Mouse (Mus musculus): ENCODE measurements at regions not wholly inside any gene's neighbourhood (a gene's known extent, or its start where the extent isn't known, plus 50 kb on each side); places are given as distances from the start of the nearest gene placed in this dataset.

- no peak for ATAC-seq (replicated peaks)
- WGBS: 82% methylated on average over 6 of the region's 6 CpGs
- no peak overlapping the region for H3K4me2 ChIP-seq
- no peaks in the 10 kb centered on the region for H3K9me3 ChIP-seq
- no peak overlapping the region for H3K27ac ChIP-seq
- H3K27me3 ChIP-seq (replicated peaks): no peaks in the 10 kb centered on the region
- no peak overlapping the region for H3K9ac ChIP-seq
- H3K4me1 ChIP-seq: no peaks in the 10 kb centered on the region
- H3K36me3 ChIP-seq (replicated peaks): no peaks in the 10 kb centered on the region
- no peak overlapping the region for H3K4me3 ChIP-seq
Observed at GRCm38 (mm10) chr14:58426472-58426871, 356.1 kb downstream of the Fgf9 start.

GRCm38 (mm10) chr14:58421904-58422303 is 351.6 kb downstream of the Fgf9 start:
- Histone ChIP-seq H3K27me3 (replicated peaks) (no peaks in the 10 kb centered on the region), H3K4me2 (no peak overlapping the region), H3K9me3 (no peaks in the 10 kb centered on the region), H3K36me3 (replicated peaks) (no peaks in the 10 kb centered on the region), H3K4me1 (no peaks in the 10 kb centered on the region), H3K4me3 (no peak overlapping the region), H3K27ac (no peak overlapping the region), H3K9ac (no peak overlapping the region)
- 79% methylated on average over 5 of the region's 5 CpGs for WGBS
- no peak for ATAC-seq (replicated peaks)

- Histone ChIP-seq H3K27ac (no peak overlapping the region), H3K27me3 (replicated peaks) (no peaks in the 10 kb centered on the region), H3K4me3 (no peak overlapping the region), H3K4me1 (no peaks in the 10 kb centered on the region), H3K9ac (no peak overlapping the region), H3K9me3 (no peaks in the 10 kb centered on the region), H3K36me3 (replicated peaks) (no peaks in the 10 kb centered on the region), H3K4me2 (no peak overlapping the region)
- ATAC-seq (replicated peaks): no peak
- WGBS: 14% methylated on average over 1 of the region's 1 CpGs
Observed at GRCm38 (mm10) chr14:58417545-58417944, 347.2 kb downstream of the Fgf9 start.

GRCm38 (mm10) chr14:58392055-58392726 is 321.8 kb downstream of the Fgf9 start:
- Histone ChIP-seq H3K9ac (no peak overlapping the region), H3K9me3 (no peaks in the 10 kb centered on the region), H3K4me1 (0 out of 2 replicates have a peak, but pooled peaks cover 3% of the 10 kb centered on the region), H3K27ac (no peak overlapping the region), H3K4me2 (no peak overlapping the region), H3K27me3 (replicated peaks) (no peaks in the 10 kb centered on the region), H3K36me3 (replicated peaks) (no peaks in the 10 kb centered on the region), H3K4me3 (no peak overlapping the region)
- WGBS: 92% methylated on average over 9 of the region's 9 CpGs
- no peak for ATAC-seq (replicated peaks)

- H3K36me3 ChIP-seq (replicated peaks): no peaks in the 10 kb centered on the region
- WGBS: 85% methylated on average over 2 of the region's 2 CpGs
- ATAC-seq (replicated peaks): no peak
- H3K4me1 ChIP-seq: 0 out of 2 replicates have a peak, but pooled peaks cover 3% of the 10 kb centered on the region
- no peaks in the 10 kb centered on the region for H3K27me3 ChIP-seq (replicated peaks)
- H3K4me3 ChIP-seq: no peak overlapping the region
- no peak overlapping the region for H3K9ac ChIP-seq
- no peak overlapping the region for H3K4me2 ChIP-seq
- no peaks in the 10 kb centered on the region for H3K9me3 ChIP-seq
- H3K27ac ChIP-seq: no peak overlapping the region
Observed at GRCm38 (mm10) chr14:58390741-58391140, 320.4 kb downstream of the Fgf9 start.

- WGBS: 76% methylated on average over 9 of the region's 9 CpGs
- Histone ChIP-seq H3K4me2 (no peak overlapping the region), H3K4me3 (no peak overlapping the region), H3K4me1 (0 out of 2 replicates have a peak, but pooled peaks cover 3% of the 10 kb centered on the region), H3K9ac (no peak overlapping the region), H3K27ac (no peak overlapping the region), H3K27me3 (replicated peaks) (no peaks in the 10 kb centered on the region), H3K9me3 (no peaks in the 10 kb centered on the region), H3K36me3 (replicated peaks) (no peaks in the 10 kb centered on the region)
- no peak for ATAC-seq (replicated peaks)
Observed at GRCm38 (mm10) chr14:58387348-58388000, 317.1 kb downstream of the Fgf9 start.

GRCm38 (mm10) chr14:58375056-58375455 is 304.7 kb downstream of the Fgf9 start:
- H3K27ac ChIP-seq: no peak overlapping the region
- H3K4me3 ChIP-seq: no peak overlapping the region
- H3K27me3 ChIP-seq (replicated peaks): no peaks in the 10 kb centered on the region
- peaks cover 3% of the 10 kb centered on the region for H3K9me3 ChIP-seq
- no peak for ATAC-seq (replicated peaks)
- no peak overlapping the region for H3K9ac ChIP-seq
- H3K36me3 ChIP-seq (replicated peaks): no peaks in the 10 kb centered on the region
- no peaks in the 10 kb centered on the region for H3K4me1 ChIP-seq
- H3K4me2 ChIP-seq: no peak overlapping the region

GRCm38 (mm10) chr14:58356824-58357223 is 286.5 kb downstream of the Fgf9 start:
- no peaks in the 10 kb centered on the region for H3K9me3 ChIP-seq
- H3K9ac ChIP-seq: no peak overlapping the region
- 67% methylated on average over 2 of the region's 2 CpGs for WGBS

GRCm38 (mm10) chr14:58352986-58353385 is 282.6 kb downstream of the Fgf9 start:
- H3K4me2 ChIP-seq: no peak overlapping the region
- no peaks in the 10 kb centered on the region for H3K4me1 ChIP-seq
- H3K4me3 ChIP-seq: no peak overlapping the region
- H3K27me3 ChIP-seq (replicated peaks): no peaks in the 10 kb centered on the region
- ATAC-seq (replicated peaks): no peak
- no peaks in the 10 kb centered on the region for H3K9me3 ChIP-seq
- H3K36me3 ChIP-seq (replicated peaks): no peaks in the 10 kb centered on the region
- H3K9ac ChIP-seq: no peak overlapping the region
- no peak overlapping the region for H3K27ac ChIP-seq

More at GRCm38 (mm10) chr14:58356824-58357223, 286.5 kb downstream of the Fgf9 start:
- Histone ChIP-seq H3K36me3 (replicated peaks) (no peaks in the 10 kb centered on the region), H3K4me3 (no peak overlapping the region), H3K4me1 (no peaks in the 10 kb centered on the region), H3K27ac (no peak overlapping the region), H3K4me2 (no peak overlapping the region), H3K27me3 (replicated peaks) (no peaks in the 10 kb centered on the region)
- ATAC-seq (replicated peaks): no peak

GRCm38 (mm10) chr14:58336148-58336547 is 265.8 kb downstream of the Fgf9 start:
- Histone ChIP-seq H3K36me3 (replicated peaks) (no peaks in the 10 kb centered on the region), H3K4me2 (no peak overlapping the region), H3K9me3 (no peaks in the 10 kb centered on the region), H3K4me3 (no peak overlapping the region), H3K27me3 (replicated peaks) (no peaks in the 10 kb centered on the region), H3K4me1 (no peaks in the 10 kb centered on the region; the same call in 1 of the 2 replicates), H3K9ac (no peak overlapping the region), H3K27ac (no peak overlapping the region)
- ATAC-seq (replicated peaks): peak; percentile 69; the same call in 1 of the 2 replicates
- 60% methylated on average over 14 of the region's 14 CpGs for WGBS

GRCm38 (mm10) chr14:58323164-58323563 is 252.8 kb downstream of the Fgf9 start:
- Histone ChIP-seq H3K4me3 (no peak overlapping the region), H3K36me3 (replicated peaks) (no peaks in the 10 kb centered on the region), H3K9ac (no peak overlapping the region), H3K4me1 (no peaks in the 10 kb centered on the region), H3K9me3 (no peaks in the 10 kb centered on the region), H3K4me2 (no peak overlapping the region), H3K27ac (no peak overlapping the region), H3K27me3 (replicated peaks) (no peaks in the 10 kb centered on the region)
- 83% methylated on average over 6 of the region's 6 CpGs for WGBS
- ATAC-seq (replicated peaks): no peak

GRCm38 (mm10) chr14:58322461-58322860 is 252.1 kb downstream of the Fgf9 start:
- H3K27me3 ChIP-seq (replicated peaks): no peaks in the 10 kb centered on the region
- no peaks in the 10 kb centered on the region for H3K9me3 ChIP-seq
- no peak overlapping the region for H3K4me3 ChIP-seq
- H3K4me2 ChIP-seq: no peak overlapping the region
- no peaks in the 10 kb centered on the region for H3K4me1 ChIP-seq
- 72% methylated on average over 4 of the region's 4 CpGs for WGBS
- ATAC-seq (replicated peaks): no peak
- H3K9ac ChIP-seq: no peak overlapping the region
- H3K36me3 ChIP-seq (replicated peaks): no peaks in the 10 kb centered on the region
- no peak overlapping the region for H3K27ac ChIP-seq

- ATAC-seq (replicated peaks): no peak
- Histone ChIP-seq H3K9me3 (no peaks in the 10 kb centered on the region), H3K27ac (no peak overlapping the region), H3K4me1 (no peaks in the 10 kb centered on the region), H3K9ac (no peak overlapping the region), H3K36me3 (replicated peaks) (no peaks in the 10 kb centered on the region), H3K4me2 (no peak overlapping the region), H3K4me3 (no peak overlapping the region), H3K27me3 (replicated peaks) (no peaks in the 10 kb centered on the region)
- WGBS: 78% methylated on average over 10 of the region's 10 CpGs
Observed at GRCm38 (mm10) chr14:58321875-58322274, 251.5 kb downstream of the Fgf9 start.

Data from midbrain, embryonic 15.5 days (tissue).